Mouse (Mus musculus) B cell, adult 2 months (primary cell): ENCODE measurements around the gene Slc35f1.

Experiments used
- DNase-seq, 2 experiments: peaks; one replicate each; pipeline ENCODE4 v3.0.0; 2022

Gene Slc35f1

DNA sequence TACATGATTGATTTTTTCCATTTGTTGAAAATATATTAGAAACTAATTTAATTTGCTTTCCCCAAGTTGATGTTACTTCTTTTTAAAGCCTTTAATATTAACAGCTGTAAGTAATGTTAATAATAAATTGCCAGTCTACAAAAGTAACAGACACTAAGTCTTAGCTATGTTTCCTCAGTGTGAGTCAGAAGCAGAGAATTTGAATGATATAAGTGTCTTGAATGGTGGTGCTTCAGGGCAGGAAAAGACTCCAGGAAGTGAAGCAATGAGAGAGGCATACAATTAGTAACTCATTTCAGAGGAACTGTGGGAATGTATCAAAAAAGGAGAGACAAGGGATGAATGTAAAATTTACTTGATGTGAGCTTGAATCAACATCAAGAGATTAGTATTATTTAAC, 244.3 kb downstream of the Slc35f1 start:
- DNase-seq = no peak

GRCm38 (mm10) chr10:52940111-52940830, 249.9 kb downstream of the Slc35f1 start:
- no peak for DNase-seq

DNA sequence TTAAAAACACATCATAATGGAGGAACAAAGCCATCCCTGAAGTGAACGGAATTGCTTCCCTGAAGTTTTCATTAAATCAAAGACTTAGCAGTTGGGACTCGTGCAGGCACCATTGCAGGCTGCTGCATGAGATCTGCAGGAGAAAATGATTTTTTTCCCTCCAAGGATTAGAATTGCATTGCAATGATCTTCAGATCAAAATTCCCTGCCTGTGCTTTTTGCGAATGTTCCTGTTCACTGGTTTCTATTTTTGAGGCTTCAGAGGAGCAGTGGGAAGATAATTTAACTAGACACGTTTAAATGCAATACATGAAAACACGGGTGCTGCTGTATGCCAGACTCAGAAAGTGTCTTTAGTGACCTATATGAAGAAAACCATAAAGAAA, 250.5 kb downstream of the Slc35f1 start:
- DNase-seq = no peak

GRCm38 (mm10) chr10:52952581-52952980, 262.2 kb downstream of the Slc35f1 start:
- no peak for DNase-seq

- DNase-seq = no peak
These were observed 266.4 kb downstream of the Slc35f1 start for GRCm38 (mm10) chr10:52956728-52957127.

DNA sequence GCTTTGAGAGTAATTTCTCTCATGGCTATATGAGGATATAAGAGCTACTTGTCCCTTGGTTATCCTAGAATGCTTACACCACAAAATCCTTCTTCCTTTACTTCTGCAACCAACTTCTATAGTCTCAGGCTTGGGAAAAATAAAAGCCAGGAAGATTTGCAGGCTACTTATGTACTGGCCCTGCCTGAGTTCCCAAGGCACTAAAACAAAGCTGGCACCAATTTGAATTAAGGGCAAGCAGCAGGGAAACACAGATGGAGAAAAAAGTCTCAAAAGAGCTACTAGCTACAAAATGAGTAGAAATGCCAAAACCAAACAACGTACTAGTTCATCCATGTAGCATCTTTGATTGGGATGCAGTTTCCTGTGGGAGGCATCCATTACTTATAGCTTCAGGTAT, 288.9 kb downstream of the Slc35f1 start:
- DNase-seq = no peak

- no peak for DNase-seq
These were observed 292.5 kb downstream of the Slc35f1 start for GRCm38 (mm10) chr10:52982836-52983235.

DNA sequence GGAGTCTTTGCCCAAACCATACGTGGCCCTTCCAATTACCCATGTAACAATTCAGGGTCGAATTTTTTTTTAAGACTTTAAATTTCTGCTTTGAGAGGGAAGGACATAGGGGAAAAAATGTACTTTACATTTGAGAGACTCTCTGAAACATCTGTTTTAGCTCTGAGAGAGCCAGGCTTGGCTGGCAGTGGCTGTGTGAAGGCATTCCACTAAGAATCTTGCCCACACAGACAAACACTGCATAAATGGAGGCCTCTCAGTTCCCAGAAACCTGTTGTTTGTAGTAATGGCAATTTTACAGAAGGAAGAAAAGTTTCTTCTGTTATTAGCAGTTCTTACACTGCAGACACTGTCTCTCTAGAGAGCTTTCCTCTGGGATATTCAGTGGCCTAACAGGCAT, 301.9 kb downstream of the Slc35f1 start:
- DNase-seq = no peak

DNA sequence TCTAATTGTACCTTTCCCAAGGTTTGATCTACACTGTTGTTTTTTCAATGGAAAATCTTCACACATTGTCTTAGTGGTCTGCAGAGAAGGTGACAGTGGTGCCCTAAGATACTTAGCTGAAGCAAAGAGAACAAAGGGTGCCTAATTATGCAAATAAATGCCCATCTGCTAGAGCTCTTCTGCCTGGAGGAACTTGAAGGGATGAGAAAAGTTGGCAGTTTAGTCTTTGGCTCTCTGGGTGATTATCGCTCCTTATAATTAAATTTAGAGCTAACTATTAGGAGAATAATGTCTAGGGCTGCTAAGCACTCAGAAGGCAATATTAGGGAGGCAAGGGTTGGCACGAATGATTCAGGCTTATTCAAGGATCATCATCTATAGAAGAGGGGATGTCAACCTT, 306.6 kb downstream of the Slc35f1 start:
- no peak for DNase-seq

DNA sequence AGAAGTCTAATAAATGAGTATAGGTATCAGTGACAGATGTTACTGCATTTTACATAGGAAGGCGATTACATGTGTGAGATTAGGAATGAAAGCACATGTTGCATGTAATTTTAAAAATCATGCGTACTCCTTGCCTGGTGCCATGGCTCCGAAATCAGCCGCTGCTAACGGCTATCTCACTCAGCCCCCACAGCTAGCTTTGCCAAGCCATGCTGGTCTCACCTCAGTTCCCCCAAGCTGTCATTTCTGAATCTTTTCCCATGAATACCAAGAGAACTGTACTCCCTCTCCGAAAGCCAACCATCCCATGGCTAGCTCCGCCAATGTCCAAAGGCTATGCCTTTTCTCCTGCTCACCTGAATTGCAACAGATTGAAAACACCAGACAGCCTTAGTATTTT, 310.8 kb downstream of the Slc35f1 start:
- DNase-seq = no peak

DNA sequence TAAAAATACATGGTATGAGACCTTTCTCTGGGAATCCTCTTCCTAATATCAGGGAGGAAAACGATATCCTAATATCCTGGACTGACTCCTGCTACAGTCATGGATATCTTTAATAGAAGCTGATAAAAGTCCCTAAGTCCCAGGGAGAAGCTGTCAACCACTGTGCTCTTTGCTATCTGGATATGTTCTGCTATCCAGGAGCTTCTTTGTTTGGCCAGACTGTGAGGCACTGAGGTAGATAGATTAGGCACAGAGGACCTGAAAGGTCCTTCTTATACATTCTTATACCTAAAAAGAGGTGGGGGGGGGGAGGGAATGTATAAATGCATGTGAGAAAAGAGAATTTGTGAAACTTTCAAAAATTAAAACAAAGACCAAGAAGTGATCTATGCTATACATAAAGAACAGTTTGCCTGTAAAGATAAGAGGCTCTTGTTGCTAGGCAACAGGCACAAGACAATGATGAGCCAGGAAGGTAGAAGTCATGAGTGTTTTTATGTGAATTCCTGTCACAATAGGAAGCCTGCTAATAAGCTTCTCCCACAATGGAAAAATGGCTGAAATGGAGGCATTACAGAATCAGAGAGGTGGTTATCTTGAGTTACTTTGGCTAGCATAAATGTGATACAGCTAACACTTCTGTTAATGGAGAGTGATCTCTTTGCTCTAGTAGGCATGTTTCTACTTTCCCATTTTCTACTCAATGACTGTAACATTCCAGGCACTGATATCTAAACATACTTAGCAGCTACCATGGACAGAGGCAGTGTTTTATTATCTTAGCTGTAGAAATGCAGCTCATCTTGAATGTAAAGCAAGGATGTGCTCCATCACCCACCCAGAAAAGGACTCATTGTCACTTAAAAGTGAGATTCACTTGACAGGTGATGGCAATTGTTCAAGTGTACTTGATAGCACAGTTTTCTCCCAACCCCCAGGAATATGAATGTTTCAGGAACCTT, 316.2 kb downstream of the Slc35f1 start:
- DNase-seq = no peak

GRCm38 (mm10) chr10:53013878-53014277, 323.5 kb downstream of the Slc35f1 start:
- no peak for DNase-seq

DNA sequence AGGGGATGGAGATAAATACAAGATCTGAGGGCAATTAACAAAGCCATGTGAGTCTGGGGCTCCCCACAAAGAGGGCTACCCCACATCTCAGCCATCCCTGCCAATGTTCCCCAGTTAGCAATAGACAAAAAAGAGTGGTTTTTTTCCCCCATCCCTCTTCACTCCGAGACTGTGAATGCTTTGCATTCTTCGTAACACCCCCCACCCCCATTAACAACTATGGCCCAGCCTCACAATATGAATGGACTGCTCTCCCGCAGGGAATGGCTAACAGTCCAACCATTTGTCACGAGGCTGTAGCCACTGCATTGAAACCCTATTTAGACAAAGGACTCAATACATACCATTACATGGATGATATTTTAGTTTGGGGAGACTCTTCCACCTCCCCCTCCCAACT, 338.1 kb downstream of the Slc35f1 start:
- no peak for DNase-seq

- no peak for DNase-seq
These were observed 344.9 kb downstream of the Slc35f1 start for GRCm38 (mm10) chr10:53035202-53035601.

DNA sequence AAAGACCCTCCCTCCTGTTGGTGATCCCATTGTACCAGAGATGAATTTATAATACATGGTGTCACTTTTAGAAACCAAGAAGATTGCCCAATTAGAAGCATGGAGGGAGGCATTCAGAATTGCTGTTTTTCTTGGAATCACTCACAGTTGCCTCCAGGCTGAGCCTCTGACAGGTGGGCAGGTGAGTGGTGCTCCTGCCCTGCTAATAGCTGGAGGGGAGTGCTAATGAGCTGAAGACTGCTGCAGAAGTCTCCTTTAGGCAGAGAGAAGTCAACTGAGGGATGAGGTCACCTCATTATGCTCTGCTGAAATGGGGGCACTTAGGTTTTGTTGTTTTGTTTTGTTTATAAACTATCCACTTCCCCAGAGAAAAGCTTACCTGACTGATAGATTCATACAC, 355.6 kb downstream of the Slc35f1 start:
- DNase-seq = no peak

- DNase-seq = no peak
These were observed 362.2 kb downstream of the Slc35f1 start for GRCm38 (mm10) chr10:53052521-53052920.

DNA sequence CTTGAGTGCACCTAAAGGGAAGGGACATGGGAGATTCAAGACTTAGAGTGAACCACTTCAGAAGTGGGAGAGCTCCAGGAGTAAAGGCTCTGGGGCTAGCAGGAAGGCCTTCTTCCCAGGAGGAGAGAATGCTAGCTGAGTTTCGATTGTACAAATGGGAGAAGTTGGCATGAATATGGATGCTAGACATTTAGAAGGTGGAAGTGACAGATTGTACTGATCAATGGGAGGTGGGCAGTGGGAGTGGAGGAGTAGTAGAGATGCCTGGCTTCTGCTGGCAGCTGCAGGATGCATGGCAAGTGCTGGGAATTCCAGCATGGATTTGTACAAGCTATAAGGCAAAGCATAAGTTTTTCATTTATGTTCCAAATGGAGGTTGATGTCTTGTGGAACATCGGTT, 370.4 kb downstream of the Slc35f1 start:
- DNase-seq = no peak

DNA sequence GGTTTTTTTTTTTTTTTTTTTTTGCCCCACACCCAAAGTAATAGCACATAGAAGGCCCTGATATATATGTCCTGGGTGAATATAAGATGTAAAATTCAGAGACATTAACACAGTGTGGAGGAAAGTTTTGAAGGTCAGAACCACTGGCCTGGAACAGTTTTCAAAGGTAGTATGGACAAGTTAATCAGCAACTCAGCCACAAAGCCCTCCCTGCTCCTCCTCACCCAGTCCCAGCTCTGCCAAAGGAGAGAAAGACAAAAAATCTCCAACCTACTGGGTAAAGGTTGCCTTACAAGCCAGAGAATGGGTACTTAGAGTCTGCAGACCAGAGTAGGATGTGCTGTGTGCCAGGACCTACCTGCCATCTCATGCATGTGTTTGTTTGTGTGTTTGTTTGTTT, 372.4 kb downstream of the Slc35f1 start:
- no peak for DNase-seq

GRCm38 (mm10) chr10:53087811-53088210, 397.5 kb downstream of the Slc35f1 start:
- no peak for DNase-seq

DNA sequence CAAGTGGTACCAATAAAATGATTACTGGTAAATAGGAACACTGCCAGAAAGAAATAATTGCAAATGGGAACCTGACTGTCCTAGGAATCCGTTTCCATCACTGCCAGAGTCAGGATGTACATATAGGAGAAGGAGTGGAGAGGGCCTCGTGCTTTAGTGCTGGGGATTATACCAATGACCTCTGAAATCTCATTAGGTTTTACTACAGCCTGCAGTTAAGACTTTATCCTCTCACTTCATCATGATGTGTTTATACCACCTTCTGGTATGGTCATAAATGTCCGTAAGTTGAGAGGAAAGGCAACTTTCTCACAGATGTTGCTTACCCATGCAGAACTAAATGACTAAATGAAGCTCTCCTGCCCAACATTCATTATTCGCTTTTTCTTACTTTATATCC, 401.2 kb downstream of the Slc35f1 start:
- DNase-seq = no peak

DNA sequence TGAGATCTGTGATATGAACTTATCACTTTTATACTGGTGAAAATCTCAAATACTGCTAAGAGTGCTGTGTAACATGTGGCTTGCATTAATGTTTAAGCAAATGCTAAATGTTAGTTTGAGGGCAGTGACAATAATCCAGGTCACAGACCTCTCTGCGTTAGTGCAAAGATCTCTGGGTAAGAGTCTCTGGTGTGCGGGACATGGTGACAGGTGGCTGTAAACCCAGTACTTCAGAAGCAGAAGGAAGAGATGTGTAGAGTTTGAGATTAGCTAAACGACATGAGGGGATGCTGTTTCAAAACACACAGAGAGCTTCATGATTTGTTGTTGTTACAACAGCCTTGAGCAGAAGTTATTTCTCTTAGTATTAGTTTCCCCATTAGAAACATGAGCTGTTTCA, 406.1 kb downstream of the Slc35f1 start:
- DNase-seq = no peak

- DNase-seq = no peak
These were observed 410.5 kb downstream of the Slc35f1 start for GRCm38 (mm10) chr10:53100881-53101280.

- DNase-seq = no peak
These were observed 411.1 kb downstream of the Slc35f1 start for GRCm38 (mm10) chr10:53101412-53101811.

DNA sequence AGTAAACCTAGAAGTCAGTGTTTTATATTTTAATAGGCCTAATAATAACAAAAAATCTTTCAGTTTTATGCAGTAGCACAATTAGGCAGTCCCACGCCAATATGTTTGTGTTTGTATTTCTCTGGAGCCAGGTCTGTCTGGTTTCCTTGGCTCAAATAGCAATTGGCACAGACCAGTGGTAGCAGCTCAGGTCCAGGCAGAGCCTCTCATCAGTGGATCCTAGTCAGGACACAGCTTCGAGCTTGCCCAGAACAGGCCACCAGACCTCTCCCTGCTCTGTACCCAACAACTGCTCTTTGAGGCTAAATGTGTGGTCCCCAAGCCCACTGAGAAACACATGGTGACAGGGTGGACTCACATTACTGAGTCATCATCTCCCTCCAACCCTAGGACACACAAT, 412.1 kb downstream of the Slc35f1 start:
- DNase-seq = no peak
